Mouse (Mus musculus): Measurements from ENCODE around the gene Col4a2.
"Not testable (repeated sequence)": the region's sequence is repeated elsewhere in the genome, so short reads cannot be mapped to it uniquely, and the experiment has no call there.

Gene Col4a2

GRCm38 (mm10) chr8:11465619-11466018 lies 153.0 kb downstream of the Col4a2 start:
- no peak for DNase-seq

DNA sequence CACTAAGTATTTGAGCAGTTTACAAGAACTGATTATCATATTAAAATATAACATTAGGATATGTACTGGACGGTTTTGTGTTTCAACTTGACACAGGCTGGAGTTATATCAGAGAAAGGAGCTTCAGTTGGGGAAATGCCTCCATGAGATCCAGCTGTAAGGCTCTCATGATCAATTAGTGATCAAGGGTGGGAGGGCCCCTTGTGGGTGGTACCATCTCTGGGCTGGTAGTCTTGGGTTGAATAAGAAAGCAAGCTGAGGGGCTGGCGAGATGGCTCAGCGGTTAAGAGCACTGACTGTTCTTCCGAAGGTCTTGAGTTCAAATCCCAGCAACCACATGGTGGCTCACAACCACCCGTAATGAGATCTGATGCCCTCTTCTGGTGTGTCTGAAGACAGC lies 153.9 kb downstream of the Col4a2 start:
- not testable (repeated sequence) for DNase-seq

- DNase-seq = peak; percentile 72
Measured at GRCm38 (mm10) chr8:11469095-11469494, 156.5 kb downstream of the Col4a2 start.

DNA sequence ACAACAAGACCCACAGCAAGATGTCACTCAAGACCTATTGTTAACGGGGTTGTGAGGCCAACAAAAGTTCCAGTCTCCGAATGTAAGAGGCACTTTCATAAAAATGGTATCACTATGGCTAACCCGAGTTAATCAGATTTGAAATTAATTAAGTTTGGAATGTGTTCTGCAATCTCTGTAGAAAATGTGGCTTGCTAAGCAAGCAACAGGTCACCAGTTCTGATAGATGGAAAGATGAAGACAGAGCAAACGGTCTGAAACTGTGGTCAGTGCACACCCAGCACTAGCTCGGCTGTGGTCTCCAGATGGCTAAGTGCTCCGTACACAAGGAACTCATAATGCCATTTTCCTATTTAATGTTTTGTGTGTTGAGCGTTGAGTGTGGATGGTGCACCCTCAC lies 158.1 kb downstream of the Col4a2 start:
- no peak for DNase-seq

- no peak for DNase-seq
Measured at GRCm38 (mm10) chr8:11471309-11471708, 158.7 kb downstream of the Col4a2 start.

DNA sequence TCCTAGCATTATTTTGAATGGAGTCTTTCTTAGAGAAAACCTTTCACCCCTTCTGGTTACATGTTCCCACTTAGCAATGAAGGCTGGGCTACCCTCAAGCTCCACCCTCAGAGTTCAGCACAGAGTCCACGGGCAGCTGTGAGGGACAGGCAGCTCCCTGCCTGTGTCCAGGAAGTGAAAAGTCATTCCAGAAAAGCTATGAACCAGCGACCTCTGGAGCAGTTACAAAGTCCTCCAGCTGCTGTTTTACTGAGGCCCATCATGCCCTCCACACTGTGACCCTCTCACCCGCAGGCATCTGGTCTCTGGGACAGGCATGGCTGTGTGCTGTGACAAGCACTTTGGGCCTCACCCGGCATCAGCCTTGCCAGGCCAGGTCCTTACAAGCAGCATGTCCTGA lies 160.5 kb downstream of the Col4a2 start:
- no peak for DNase-seq

- DNase-seq = no peak
Measured at GRCm38 (mm10) chr8:11475397-11475796, 162.8 kb downstream of the Col4a2 start.

DNA sequence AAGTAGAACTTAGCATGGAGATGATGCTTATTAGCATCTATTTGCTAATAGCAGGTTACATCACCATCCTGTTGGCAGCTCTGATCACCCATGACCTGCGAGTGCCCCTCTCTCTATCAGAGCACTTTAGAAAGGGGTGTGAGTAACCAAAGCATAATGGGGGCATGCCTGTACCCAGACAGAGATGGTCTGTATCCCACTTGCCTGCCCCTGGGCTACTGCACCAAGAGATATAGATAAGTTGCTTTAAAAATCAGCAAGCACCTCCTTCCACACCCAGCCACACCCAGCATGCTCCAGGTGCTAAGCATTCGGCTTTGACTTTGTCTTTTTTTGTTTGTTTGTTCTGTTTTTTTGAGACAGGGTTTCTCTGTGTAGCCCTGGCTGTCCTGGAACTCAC lies 163.3 kb downstream of the Col4a2 start:
- no peak for DNase-seq

- DNase-seq = peak; percentile 49
Measured at GRCm38 (mm10) chr8:11476338-11477177, 164.0 kb downstream of the Col4a2 start.

DNA sequence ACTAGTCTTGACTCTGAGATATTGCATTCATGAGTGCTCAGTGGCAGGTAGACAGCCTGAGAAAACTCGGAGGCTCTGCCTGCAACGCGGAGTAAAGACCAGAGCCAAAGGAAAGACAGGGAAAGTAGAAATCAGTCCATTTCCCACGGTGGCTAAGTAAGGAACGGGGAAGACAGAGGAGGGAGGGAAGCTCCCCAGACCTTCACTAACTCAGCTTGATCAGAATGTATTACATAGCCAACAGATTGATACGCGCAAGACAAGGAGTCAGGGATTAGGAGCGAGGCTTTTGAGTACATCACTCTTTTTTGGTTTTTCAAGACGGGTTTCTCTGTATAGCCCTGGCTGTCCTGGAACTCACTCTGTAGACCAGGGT lies 164.6 kb downstream of the Col4a2 start:
- DNase-seq = no peak

GRCm38 (mm10) chr8:11477811-11478761 lies 165.5 kb downstream of the Col4a2 start, which contains the start of gene Rab20:
TSS of gene Rab20 (minus strand) at chr8:11478710.
- DNase-seq = peak; percentile 71

GRCm38 (mm10) chr8:11478807-11479527 lies 166.4 kb downstream of the Col4a2 start:
- no peak for DNase-seq

- no peak for DNase-seq
Measured at GRCm38 (mm10) chr8:11479591-11479990, 167.0 kb downstream of the Col4a2 start.

DNA sequence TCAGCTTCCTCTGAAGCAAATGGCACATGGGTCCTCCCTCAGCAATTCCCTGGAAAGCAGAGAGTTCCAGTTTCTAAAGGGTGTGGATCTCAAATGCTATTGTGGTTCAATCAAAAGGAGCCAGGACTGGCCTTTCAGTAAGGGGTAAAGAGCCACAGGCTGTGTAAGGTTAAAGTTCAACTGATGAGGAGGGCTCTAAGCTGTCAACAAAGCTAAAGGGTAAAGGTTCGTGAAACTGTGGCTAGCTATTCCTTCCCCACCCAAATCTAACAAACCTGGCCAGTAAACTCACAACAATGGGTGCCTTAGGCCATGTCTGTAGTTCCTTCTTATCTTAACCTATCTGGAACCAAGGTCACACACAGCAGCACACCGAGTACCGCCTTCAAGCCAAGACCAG lies 169.3 kb downstream of the Col4a2 start:
- no peak for DNase-seq

GRCm38 (mm10) chr8:11482537-11482936 lies 169.9 kb downstream of the Col4a2 start:
- no peak for DNase-seq

DNA sequence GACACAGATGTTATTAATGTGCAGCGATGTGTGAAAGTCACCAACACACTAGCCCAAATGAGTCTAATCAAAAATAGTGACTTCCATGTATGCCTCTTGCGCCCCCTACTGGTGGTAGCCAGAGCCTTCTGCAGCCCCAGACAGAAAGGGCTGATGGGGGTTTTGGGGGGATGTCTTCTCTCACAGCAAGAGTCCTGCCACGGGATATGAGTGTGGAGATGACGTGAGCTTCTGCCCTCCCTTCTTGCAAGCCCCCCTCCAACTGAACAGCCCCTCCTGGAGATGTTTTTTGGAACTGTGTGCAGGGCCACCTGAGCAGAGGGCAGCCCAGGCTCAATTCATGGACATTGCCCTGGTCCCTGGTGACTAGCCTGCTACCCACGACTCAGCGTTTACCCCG lies 173.5 kb downstream of the Col4a2 start:
- DNase-seq = peak; percentile 88

DNA sequence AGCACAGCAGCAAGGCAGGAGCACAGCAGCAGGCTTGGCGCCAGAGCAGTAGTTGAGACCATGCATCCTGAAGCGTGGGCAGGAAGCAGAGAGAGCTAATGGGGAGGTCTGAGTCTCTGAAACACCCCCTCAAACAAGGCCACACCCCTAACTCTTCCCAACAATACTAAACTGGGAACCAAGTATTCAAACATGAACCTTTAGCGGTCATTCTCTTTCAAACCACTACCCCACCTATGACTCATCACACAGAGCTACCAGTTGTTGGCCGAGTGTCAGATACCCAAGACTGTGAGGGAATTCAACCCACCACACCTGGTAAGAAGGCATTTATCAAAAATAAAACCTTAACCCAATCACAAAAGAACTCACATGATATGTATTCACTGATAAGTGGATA lies 174.6 kb downstream of the Col4a2 start:
- DNase-seq = no peak

DNA sequence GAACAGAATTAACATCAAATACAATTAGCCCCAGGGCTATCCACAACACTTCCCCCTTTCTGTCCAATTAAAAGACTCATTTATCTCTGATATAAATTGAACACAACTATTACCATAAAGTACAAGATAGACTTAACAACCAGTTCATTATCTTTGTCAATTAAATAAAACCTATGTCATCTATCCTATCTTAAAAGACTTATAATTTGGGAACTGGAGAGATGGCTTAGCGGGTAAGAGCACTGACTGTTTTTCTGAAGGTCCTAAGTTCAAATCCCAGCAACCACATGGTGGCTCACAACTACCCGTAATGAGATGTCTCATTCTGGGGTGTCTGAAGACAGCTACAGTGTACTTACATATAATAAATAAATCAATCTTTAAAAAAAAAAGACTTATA lies 179.7 kb downstream of the Col4a2 start:
- DNase-seq = not testable (repeated sequence)

- peak; percentile 90 for DNase-seq
Measured at GRCm38 (mm10) chr8:11497017-11497990, 184.7 kb downstream of the Col4a2 start, which contains the start of gene Naxd. TSS of gene Naxd (plus strand) at chr8:11497506.

- no peak for DNase-seq
Measured at GRCm38 (mm10) chr8:11498281-11498680, 185.7 kb downstream of the Col4a2 start.

All from thymus, postnatal 4 days (tissue).